Mouse (Mus musculus) kidney, postnatal 0 days (tissue): ENCODE data around the gene Dyrk3. TPM values are rescaled to one million over a fixed set of nuclear protein-coding genes. Genes with fewer than 3 reads are reported as not detected.

Experiments
- ATAC-seq: fragments of 200-750 bp; cut with Nextera tagmentation; replicated peaks from 2 replicates; pipeline ENCODE4 v1.8.0; 2017; ENCODE audit warnings: low read depth, moderate number of reproducible peaks, moderate TSS enrichment, moderate library complexity; ENCODE audit not compliant: low FRiP score
- DNase-seq: peaks from one replicate; pipeline ENCODE4 v3.0.0-alpha.2; 2016; ENCODE audit warnings: low spot score
- H3K27ac ChIP-seq: fragments of 300-500 bp; sonication (generic); 2 replicates; pipeline ENCODE4 v1.5.1; 2014; ENCODE audit warnings: mild to moderate bottlenecking
- H3K27me3 ChIP-seq: fragments of 300-500 bp; sonication (generic); 2 replicates; pipeline ENCODE4 v1.6.1; 2014; ENCODE audit warnings: low read length, mixed read lengths; ENCODE audit not compliant: insufficient read depth
- H3K36me3 ChIP-seq: fragments of 300-500 bp; sonication (generic); 2 replicates; pipeline ENCODE4 v1.6.1; 2014; ENCODE audit warnings: low read length, mixed read lengths; ENCODE audit not compliant: insufficient read depth
- H3K4me1 ChIP-seq: fragments of 300-500 bp; sonication (generic); replicated peaks from 2 replicates; pipeline ENCODE4 v1.6.1; 2014; ENCODE audit warnings: antibody characterized with exemption, low read length, mixed read lengths; ENCODE audit not compliant: insufficient read depth
- H3K4me2 ChIP-seq: fragments of 300-500 bp; sonication (generic); 2 replicates; pipeline ENCODE4 v1.6.1; 2014; ENCODE audit warnings: mild to moderate bottlenecking, low read length, moderate library complexity, mixed read lengths
- H3K4me3 ChIP-seq: fragments of 300-500 bp; sonication (generic); replicated peaks from 2 replicates; pipeline ENCODE4 v1.5.1; 2014; ENCODE audit warnings: low read depth, low read length
- H3K9ac ChIP-seq: fragments of 300-500 bp; sonication (generic); 2 replicates; pipeline ENCODE4 v1.6.1; 2014; ENCODE audit warnings: low read depth, low read length
- H3K9me3 ChIP-seq: fragments of 300-500 bp; sonication (generic); replicated peaks from 2 replicates; pipeline ENCODE4 v1.6.1; 2016; ENCODE audit warnings: low read length, inconsistent platforms, mixed read lengths
- CTCF ChIP-seq: IDR thresholded peaks from 2 replicates; pipeline ENCODE4 v1.5.1; 2016; ENCODE audit warnings: antibody characterized with exemption, low read depth, mild to moderate bottlenecking, moderate library complexity
- WGBS: fragments of 180-500 bp; shearing (Covaris S2); extraction: QIAGEN DNeasy Blood & Tissue Kit; methylation state at CpG from one replicate; pipeline ENCODE4 v1.1.7; 2014; 5-methylcytosine and 5-hydroxymethylcytosine counted together
- polyA plus RNA-seq: library from polyadenylated mRNA; unstranded; fragments of >200 nt; fragmentation: Nextera tagmentation; extraction: Ambion mirVana; gene quantifications from 2 replicates; pipeline ENCODE4 v1.2.1, GENCODE M21; 2015

Gene Dyrk3
- polyA plus RNA-seq, 1 experiment from 2014 or later, result 5.2 TPM

GRCm38 (mm10) chr1:131142472-131142871, 4.3 kb upstream of the Dyrk3 start:
- H3K4me1 ChIP-seq, result peaks cover 4% of the 10 kb centered on the region; the same call in 1 of the 2 replicates
- H3K9me3 ChIP-seq, result no peaks in the 10 kb centered on the region
- H3K27ac ChIP-seq, result no peak overlapping the region
- DNase-seq (no peak), ATAC-seq (no peak)
- TF ChIP-seq CTCF, result no peak
- H3K4me3 ChIP-seq, result no peak overlapping the region
- H3K9ac ChIP-seq, result no peak overlapping the region
- no peak overlapping the region for H3K4me2 ChIP-seq
- no peaks in the 10 kb centered on the region for H3K27me3 ChIP-seq
- 77% methylated on average over 1 of the region's 1 CpGs for WGBS
- H3K36me3 ChIP-seq, result no peaks in the 10 kb centered on the region

- DNase-seq (no peak), ATAC-seq (no peak)
- Histone ChIP-seq H3K4me3 (no peak overlapping the region), H3K4me1 (peaks cover 4% of the 10 kb centered on the region; the same call in 1 of the 2 replicates), H3K4me2 (no peak overlapping the region), H3K27ac (no peak overlapping the region), H3K9me3 (no peaks in the 10 kb centered on the region), H3K27me3 (no peaks in the 10 kb centered on the region), H3K9ac (no peak overlapping the region), H3K36me3 (no peaks in the 10 kb centered on the region)
- no peak for TF ChIP-seq CTCF
- 64% methylated on average over 2 of the region's 2 CpGs for WGBS
Observed at GRCm38 (mm10) chr1:131141449-131141848, 3.3 kb upstream of the Dyrk3 start.

- WGBS, result 64% methylated on average over 11 of the region's 11 CpGs
- Histone ChIP-seq H3K9ac (no peak overlapping the region), H3K36me3 (no peaks in the 10 kb centered on the region), H3K4me2 (peak overlapping the region; percentile 99), H3K4me1 (peaks cover 4% of the 10 kb centered on the region; the same call in 1 of the 2 replicates), H3K4me3 (no peak overlapping the region; the same call in 1 of the 2 replicates), H3K27me3 (no peaks in the 10 kb centered on the region), H3K27ac (0 out of 2 replicates have a peak overlapping the region, but pooled peaks have one; percentile 72), H3K9me3 (no peaks in the 10 kb centered on the region)
- ATAC-seq (no peak), DNase-seq (peak; percentile 58)
- no peak for TF ChIP-seq CTCF
Observed at GRCm38 (mm10) chr1:131139102-131140095, 1.3 kb upstream of the Dyrk3 start.

GRCm38 (mm10) chr1:131137717-131138118, 422 bp downstream of the Dyrk3 start:
- Histone ChIP-seq H3K9me3 (no peaks in the 10 kb centered on the region), H3K27ac (peak overlapping the region; percentile 72), H3K36me3 (no peaks in the 10 kb centered on the region), H3K27me3 (no peaks in the 10 kb centered on the region), H3K4me3 (peak overlapping the region; percentile 77), H3K4me1 (peaks cover 4% of the 10 kb centered on the region; the same call in 1 of the 2 replicates), H3K4me2 (peak overlapping the region; percentile 99), H3K9ac (peak overlapping the region; percentile 71)
- ATAC-seq, result peak; percentile 78
- 1% methylated on average over 31 of the region's 36 CpGs for WGBS
- peak; percentile 38 for DNase-seq
- TF ChIP-seq CTCF, result no peak

GRCm38 (mm10) chr1:131137111-131137510, 1.0 kb downstream of the Dyrk3 start:
- no peak overlapping the region for H3K9ac ChIP-seq
- peaks cover 4% of the 10 kb centered on the region; the same call in 1 of the 2 replicates for H3K4me1 ChIP-seq
- H3K27me3 ChIP-seq, result no peaks in the 10 kb centered on the region
- 0 out of 2 replicates have a peak overlapping the region, but pooled peaks have one; percentile 77 for H3K4me3 ChIP-seq
- 28% methylated on average over 5 of the region's 5 CpGs for WGBS
- H3K4me2 ChIP-seq, result peak overlapping the region; percentile 99; the same call in 1 of the 2 replicates
- ATAC-seq, result no peak
- DNase-seq, result no peak
- H3K36me3 ChIP-seq, result no peaks in the 10 kb centered on the region
- H3K9me3 ChIP-seq, result no peaks in the 10 kb centered on the region
- no peak for TF ChIP-seq CTCF
- H3K27ac ChIP-seq, result no peak overlapping the region

- H3K4me2 ChIP-seq, result no peak overlapping the region
- H3K9ac ChIP-seq, result no peak overlapping the region
- H3K4me3 ChIP-seq, result no peak overlapping the region
- 71% methylated on average over 10 of the region's 10 CpGs for WGBS
- no peak for TF ChIP-seq CTCF
- no peaks in the 10 kb centered on the region for H3K27me3 ChIP-seq
- no peak for DNase-seq
- no peaks in the 10 kb centered on the region for H3K36me3 ChIP-seq
- H3K9me3 ChIP-seq, result no peaks in the 10 kb centered on the region
- no peak overlapping the region for H3K27ac ChIP-seq
- H3K4me1 ChIP-seq, result peaks cover 4% of the 10 kb centered on the region; the same call in 1 of the 2 replicates
- ATAC-seq, result no peak
Observed at GRCm38 (mm10) chr1:131135960-131136629, 2.0 kb downstream of the Dyrk3 start.
